Mouse (Mus musculus) heart, embryonic 14.5 days (tissue): ENCODE data around the gene Ak9. TPM values are rescaled to one million over a fixed set of nuclear protein-coding genes. Genes with fewer than 3 reads are reported as not detected.
A peak's percentile ranks its signal among the peaks of the same experiment; 100 is the strongest.

Experiments used
- ATAC-seq: fragments of 200-750 bp; cut with Nextera tagmentation; 2 replicates; pipeline ENCODE4 v1.8.0; 2017; ENCODE audit warnings: low read depth, moderate TSS enrichment; ENCODE audit not compliant: insufficient number of reproducible peaks, insufficient read depth, low FRiP score
- H3K27ac ChIP-seq, 2 experiments: fragments of 200-500 bp in 1 of 2; fragments of 300-500 bp in 1 of 2; sonication (generic) in 1 of 2; replicated peaks in 1 of 2; 2 replicates each; pipeline ENCODE4 v1.5.1; 2012 to 2014; ENCODE audit warnings: low read depth in 2 of 2, low read length in 2 of 2, control low read depth in 1 of 2, mild to moderate bottlenecking in 1 of 2, mixed read lengths in 1 of 2; ENCODE audit not compliant: control insufficient read depth in 1 of 2, insufficient read depth in 1 of 2
- H3K27me3 ChIP-seq: fragments of 300-500 bp; sonication (generic); 2 replicates; pipeline ENCODE4 v1.6.1; 2014; ENCODE audit warnings: mild to moderate bottlenecking, low read length, control low read depth; ENCODE audit not compliant: control insufficient read depth, insufficient read depth
- H3K36me3 ChIP-seq: fragments of 300-500 bp; sonication (generic); 2 replicates; pipeline ENCODE4 v1.6.1; 2014; ENCODE audit warnings: mild to moderate bottlenecking, control low read depth, low read length, mixed read lengths; ENCODE audit not compliant: control insufficient read depth, insufficient read depth
- H3K4me1 ChIP-seq, 2 experiments: fragments of 200-500 bp in 1 of 2; fragments of 300-500 bp in 1 of 2; sonication (generic) in 1 of 2; 2 replicates each; pipeline ENCODE4 v1.6.1; 2012 to 2014; ENCODE audit warnings: low read length in 2 of 2, control low read depth in 1 of 2, mixed read lengths in 1 of 2; ENCODE audit not compliant: control insufficient read depth in 2 of 2, insufficient read depth in 2 of 2
- H3K4me2 ChIP-seq: fragments of 300-500 bp; sonication (generic); 2 replicates; pipeline ENCODE4 v1.6.1; 2014; ENCODE audit warnings: mild to moderate bottlenecking, low read length
- H3K4me3 ChIP-seq, 2 experiments: fragments of 200-500 bp in 1 of 2; fragments of 300-500 bp in 1 of 2; sonication (generic) in 1 of 2; 2 replicates each; pipeline ENCODE4 v1.5.1; 2012 to 2014; ENCODE audit warnings: low read length in 2 of 2, mild to moderate bottlenecking in 2 of 2, control low read depth in 1 of 2, low read depth in 1 of 2, moderate library complexity in 1 of 2; ENCODE audit not compliant: control insufficient read depth in 1 of 2, insufficient read depth in 1 of 2
- H3K9ac ChIP-seq: fragments of 300-500 bp; sonication (generic); 2 replicates; pipeline ENCODE4 v1.6.1; 2014; ENCODE audit warnings: mild to moderate bottlenecking, low read length
- H3K9me3 ChIP-seq: fragments of 300-500 bp; sonication (generic); 2 replicates; pipeline ENCODE4 v1.6.1; 2016; ENCODE audit warnings: low read length, control low read depth; ENCODE audit not compliant: control insufficient read depth
- WGBS: fragments of 180-500 bp; shearing (Covaris S2); extraction: QIAGEN DNeasy Blood & Tissue Kit; methylation state at CpG from one replicate; pipeline ENCODE4 v1.1.7; 2014; 5-methylcytosine and 5-hydroxymethylcytosine counted together
- polyA plus RNA-seq: library from polyadenylated mRNA; unstranded; fragments of >200 nt; fragmentation: Nextera tagmentation; extraction: Ambion mirVana; gene quantifications from 2 replicates; pipeline ENCODE4 v1.2.1, GENCODE M21; 2014

Gene Ak9
- polyA plus RNA-seq, 1 experiment from 2014 or later, result 0.19 TPM

- ATAC-seq, result no peak
- no peak overlapping the region for H3K27ac ChIP-seq
- no peak overlapping the region for H3K4me3 ChIP-seq
- no peak overlapping the region for H3K9ac ChIP-seq
- H3K4me1 ChIP-seq, result peaks cover 4 to 9% of the 10 kb centered on the region in 2 experiments
- WGBS, result 88% methylated on average over 2 of the region's 2 CpGs
- H3K27me3 ChIP-seq, result no peaks in the 10 kb centered on the region; the same call in 1 of the 2 replicates
- H3K36me3 ChIP-seq, result no peaks in the 10 kb centered on the region
- no peaks in the 10 kb centered on the region for H3K9me3 ChIP-seq
- H3K4me2 ChIP-seq, result no peak overlapping the region
Observed at GRCm38 (mm10) chr10:41423681-41424080, 119.9 kb downstream of the Ak9 start.

- no peaks in the 10 kb centered on the region for H3K36me3 ChIP-seq
- 51% methylated on average over 6 of the region's 6 CpGs for WGBS
- no peaks in the 10 kb centered on the region for H3K9me3 ChIP-seq
- no peaks in the 10 kb centered on the region for H3K4me1 ChIP-seq
- ATAC-seq, result no peak
- no peaks in the 10 kb centered on the region; the same call in 1 of the 2 replicates for H3K27me3 ChIP-seq
- no peak overlapping the region for H3K9ac ChIP-seq
- no peak overlapping the region for H3K4me2 ChIP-seq
- H3K4me3 ChIP-seq, result no peak overlapping the region
- H3K27ac ChIP-seq, result no peak overlapping the region
Observed at GRCm38 (mm10) chr10:41426368-41426767, 122.6 kb downstream of the Ak9 start.

GRCm38 (mm10) chr10:41434624-41435023 is 130.8 kb downstream of the Ak9 start:
- H3K9ac ChIP-seq, result no peak overlapping the region
- H3K27me3 ChIP-seq, result no peaks in the 10 kb centered on the region
- H3K27ac ChIP-seq, result no peak overlapping the region
- H3K4me3 ChIP-seq, result no peak overlapping the region
- H3K4me2 ChIP-seq, result no peak overlapping the region
- 23% methylated on average over 4 of the region's 4 CpGs for WGBS
- no peaks in the 10 kb centered on the region for H3K36me3 ChIP-seq
- no peaks in the 10 kb centered on the region for H3K9me3 ChIP-seq
- no peak for ATAC-seq
- H3K4me1 ChIP-seq, result no peaks in the 10 kb centered on the region

- Histone ChIP-seq H3K4me1 (no peaks in the 10 kb centered on the region), H3K4me2 (no peak overlapping the region), H3K36me3 (no peaks in the 10 kb centered on the region), H3K27ac (no peak overlapping the region), H3K9me3 (no peaks in the 10 kb centered on the region), H3K27me3 (no peaks in the 10 kb centered on the region), H3K4me3 (no peak overlapping the region), H3K9ac (no peak overlapping the region)
- WGBS, result 7% methylated on average over 3 of the region's 3 CpGs
- ATAC-seq, result no peak
Observed at GRCm38 (mm10) chr10:41435141-41435540, 131.4 kb downstream of the Ak9 start.

- no peaks in the 10 kb centered on the region for H3K27me3 ChIP-seq
- no peak overlapping the region for H3K4me2 ChIP-seq
- no peak overlapping the region for H3K4me3 ChIP-seq
- peaks cover 6 to 8% of the 10 kb centered on the region in 2 experiments for H3K4me1 ChIP-seq
- no peaks in the 10 kb centered on the region for H3K9me3 ChIP-seq
- no peak overlapping the region for H3K27ac ChIP-seq
- no peak overlapping the region for H3K9ac ChIP-seq
- ATAC-seq, result no peak
- H3K36me3 ChIP-seq, result peaks cover 15% of the 10 kb centered on the region
- 85% methylated on average over 1 of the region's 1 CpGs for whole genome bisulfite sequencing
Observed at GRCm38 (mm10) chr10:41448216-41448615, 144.4 kb downstream of the Ak9 start.

GRCm38 (mm10) chr10:41449684-41450083 is 145.9 kb downstream of the Ak9 start:
- Histone ChIP-seq H3K9ac (peak overlapping the region; percentile 92), H3K4me2 (peak overlapping the region; percentile 68), H3K4me1 (peaks cover 8 to 12% of the 10 kb centered on the region in 2 experiments), H3K4me3 (peak overlapping the region; percentile 80 to 87; a peak in 3 of 4 replicates), H3K27ac (peak overlapping the region; percentile 69 to 72), H3K9me3 (no peaks in the 10 kb centered on the region), H3K27me3 (no peaks in the 10 kb centered on the region), H3K36me3 (peaks cover 19% of the 10 kb centered on the region)
- 18% methylated on average over 14 of the region's 14 CpGs for WGBS
- ATAC-seq, result 0 out of 2 replicates have a peak, but pooled peaks have one; percentile 10

- Histone ChIP-seq H3K4me2 (peak within 1 kb of the TSS; percentile 68), H3K9me3 (no peaks in the 10 kb centered on the region), H3K36me3 (peaks cover 22% of the 10 kb centered on the region), H3K4me1 (peaks cover 8 to 12% of the 10 kb centered on the region in 2 experiments), H3K27me3 (no peaks in the 10 kb centered on the region), H3K4me3 (peak within 1 kb of the TSS; percentile 80 to 87), H3K27ac (peak within 1 kb of the TSS; percentile 69 to 72), H3K9ac (peak within 1 kb of the TSS; percentile 92)
- 1% methylated on average over 49 of the region's 49 CpGs for WGBS
- ATAC-seq, result peak; percentile 93
Observed at GRCm38 (mm10) chr10:41450137-41450670, 146.4 kb downstream of the Ak9 start, which contains the start of gene Zbtb24. Zbtb24 (plus strand) TSS chr10:41450383.
